Mouse (Mus musculus): ENCODE data around the gene Psmb2.

Gene Psmb2

DNA sequence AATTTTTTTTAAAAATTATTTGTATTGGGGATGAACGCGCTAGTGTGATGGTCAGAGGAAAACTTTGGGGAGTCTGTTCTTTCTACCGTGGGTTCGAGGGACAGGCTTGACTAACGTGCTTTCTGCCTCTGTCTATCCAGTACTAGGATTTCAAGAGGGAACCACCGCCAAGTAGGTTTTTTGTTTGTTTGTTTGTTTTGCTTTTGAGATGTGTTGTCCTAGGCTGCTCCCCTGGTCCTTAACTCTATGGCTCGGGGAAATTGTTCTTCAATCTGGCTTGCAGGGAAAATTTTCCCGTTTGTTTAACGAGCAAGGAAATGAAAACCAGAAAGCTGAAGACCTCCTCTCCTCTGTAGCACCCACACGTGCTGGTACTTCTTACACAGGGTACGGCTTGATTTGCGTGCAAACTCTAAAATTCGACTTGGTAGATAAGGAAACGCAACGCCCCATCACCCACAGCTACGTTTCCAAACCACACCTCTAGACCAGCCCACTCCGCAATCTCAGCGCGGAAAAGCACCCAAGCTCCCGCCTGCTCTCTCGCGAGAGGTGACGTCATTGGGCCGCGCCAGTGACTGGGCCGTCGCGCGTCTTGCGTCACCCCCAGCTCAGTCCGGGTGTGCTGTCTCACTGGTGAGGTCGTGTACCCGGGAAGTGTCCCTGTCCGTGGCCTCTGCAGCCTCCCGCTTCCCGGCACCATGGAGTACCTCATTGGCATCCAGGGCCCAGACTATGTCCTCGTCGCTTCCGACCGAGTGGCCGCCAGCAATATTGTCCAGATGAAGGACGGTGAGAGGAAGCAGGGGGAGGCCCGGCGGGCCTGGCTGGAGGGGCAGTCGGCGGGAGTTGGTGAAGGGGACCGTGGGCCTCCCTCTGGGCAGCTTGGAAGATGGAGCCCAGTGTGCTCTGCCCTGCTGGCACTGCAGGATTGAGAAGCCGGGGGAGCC, at the start of gene Psmb2:
Gene Psmb2, plus strand, starts transcription at position 577 of the 950 bp plus-strand sequence.
- peak; percentile 99 for DNase-seq

DNA sequence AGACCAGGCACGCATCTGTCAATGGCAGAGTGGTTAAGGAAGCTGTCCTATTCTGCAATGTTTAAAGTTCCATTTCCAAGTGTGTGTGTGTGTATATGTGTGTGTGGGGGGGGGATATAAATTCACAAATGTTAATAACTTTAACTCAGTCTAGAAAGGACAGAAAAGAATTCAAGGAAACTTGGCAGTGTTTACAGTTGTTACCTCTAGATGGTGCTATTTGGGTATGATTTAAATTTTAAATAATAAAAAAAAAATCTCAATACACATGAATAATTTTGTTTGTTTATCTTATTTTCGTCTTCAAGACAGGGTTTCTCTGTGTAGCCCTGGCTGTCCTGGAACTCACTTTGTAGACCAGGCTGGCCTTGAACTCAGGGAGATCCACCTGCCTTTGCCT, 45.5 kb upstream of the Psmb2 start:
- DNase-seq = no peak

DNA sequence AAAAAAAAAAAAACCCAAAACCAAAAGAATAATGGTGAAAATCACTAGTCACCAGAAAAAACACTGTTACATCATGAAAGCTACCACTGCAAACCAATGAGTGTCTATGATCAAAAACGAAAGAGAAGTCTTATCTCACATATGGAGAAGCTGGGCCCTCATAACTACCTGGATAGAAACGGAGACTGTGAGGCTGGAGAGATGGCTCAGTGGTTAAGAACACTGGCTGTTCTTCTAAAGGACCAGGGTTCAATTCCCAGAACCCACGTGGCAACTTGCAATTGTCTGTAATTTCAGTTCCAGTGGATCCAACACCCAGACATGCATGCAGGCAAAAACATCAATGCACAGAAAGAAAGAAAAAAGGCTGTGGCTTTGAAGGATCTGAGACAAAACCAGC, 44.8 kb upstream of the Psmb2 start:
- DNase-seq = no peak

DNA sequence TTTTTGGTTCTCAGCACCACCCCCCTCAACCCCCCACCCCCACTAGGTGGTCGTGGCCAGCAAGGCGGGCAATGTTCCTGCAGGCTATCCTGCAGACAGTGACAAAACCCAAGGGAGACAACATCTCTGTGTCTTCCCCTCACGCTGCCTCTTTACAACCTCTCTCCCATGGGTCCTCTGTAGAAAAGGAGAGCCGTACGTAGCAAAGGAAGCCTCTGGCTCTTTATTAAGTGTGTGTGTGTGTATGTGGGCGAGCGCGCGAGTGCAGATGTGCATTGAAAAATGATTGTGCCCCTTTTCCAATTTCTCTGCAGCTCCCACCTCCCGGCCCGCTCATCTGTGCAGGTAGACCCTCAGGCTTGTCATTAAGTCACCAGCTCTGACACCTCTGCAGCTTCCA, 41.1 kb upstream of the Psmb2 start:
- no peak for DNase-seq

DNA sequence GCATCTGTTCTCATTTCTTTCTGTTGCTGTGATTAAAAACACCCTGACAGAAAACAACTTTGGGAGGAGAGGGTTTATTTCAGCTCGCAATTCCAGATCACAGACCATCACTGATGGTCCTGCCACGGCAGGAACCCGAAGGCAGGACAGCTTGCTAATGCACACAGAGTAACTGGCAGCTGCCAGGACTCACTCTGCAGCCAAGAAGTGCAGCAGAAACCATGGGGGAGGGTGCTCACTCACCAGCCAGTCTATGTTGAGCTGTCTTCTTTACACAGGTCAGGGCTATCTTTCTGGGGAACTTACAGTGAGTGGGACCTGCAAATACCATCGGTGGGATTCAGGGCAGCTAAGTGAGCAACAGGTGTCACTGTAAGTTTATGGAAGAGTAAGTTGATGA, 40.0 kb upstream of the Psmb2 start:
- no peak for DNase-seq

DNA sequence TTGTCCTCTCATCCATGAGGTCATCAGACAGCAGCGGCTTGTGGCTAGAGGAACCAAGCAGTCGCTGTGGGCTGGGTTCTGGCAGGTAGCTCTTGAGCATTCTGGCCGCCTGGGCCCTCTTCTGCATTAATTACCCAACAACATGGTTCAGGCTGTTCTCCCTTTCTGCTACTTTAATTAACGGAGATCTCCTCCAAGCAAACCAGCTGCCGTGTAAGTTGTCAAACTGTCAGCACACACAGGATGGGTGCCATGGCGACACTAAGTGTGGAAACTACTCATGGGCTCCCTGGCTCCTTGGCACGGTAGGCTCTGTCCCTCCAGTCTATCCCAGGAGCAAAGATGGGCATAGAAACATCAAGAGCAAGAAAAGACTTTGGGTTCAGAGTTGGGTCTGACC, 38.1 kb upstream of the Psmb2 start:
- DNase-seq = no peak

DNA sequence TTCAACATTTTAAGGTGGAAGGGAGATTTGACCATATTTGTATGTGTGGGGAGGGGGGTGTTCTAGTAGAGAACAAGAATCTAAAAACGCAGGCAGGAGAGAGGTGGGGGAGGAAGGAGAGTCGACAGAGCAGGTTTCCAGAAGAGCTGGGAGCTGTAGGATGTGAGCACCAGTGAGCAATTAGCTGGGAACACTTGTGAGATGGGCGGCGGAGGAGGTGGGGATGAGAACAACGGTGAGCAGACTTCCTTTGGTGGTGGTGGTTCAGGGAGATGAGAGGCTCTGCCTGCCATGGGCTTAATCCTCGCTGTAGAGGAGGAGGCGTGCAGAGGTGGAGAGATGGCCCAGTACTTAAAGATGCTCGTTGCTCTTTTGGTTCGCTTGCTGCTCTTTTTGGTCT, 35.5 kb upstream of the Psmb2 start:
- no peak for DNase-seq

DNA sequence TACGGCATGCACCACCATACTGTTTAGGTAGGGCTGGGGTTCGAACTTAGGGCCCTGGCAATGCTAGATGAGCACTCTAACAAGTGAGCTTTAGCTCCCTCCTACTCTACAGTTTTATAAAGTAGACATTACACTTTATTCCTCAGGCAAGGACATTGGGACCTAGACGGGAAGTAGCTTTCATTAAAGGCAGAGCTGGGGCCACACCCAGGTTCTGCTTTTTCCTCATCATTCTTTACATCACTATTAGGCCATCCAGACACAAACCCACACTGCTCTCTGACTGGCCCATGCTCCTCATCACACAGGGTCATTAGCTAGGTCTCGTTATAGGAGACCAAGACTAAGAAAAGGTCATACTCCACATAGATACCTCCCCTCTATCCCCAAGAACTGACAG, 33.6 kb upstream of the Psmb2 start:
- no peak for DNase-seq

DNA sequence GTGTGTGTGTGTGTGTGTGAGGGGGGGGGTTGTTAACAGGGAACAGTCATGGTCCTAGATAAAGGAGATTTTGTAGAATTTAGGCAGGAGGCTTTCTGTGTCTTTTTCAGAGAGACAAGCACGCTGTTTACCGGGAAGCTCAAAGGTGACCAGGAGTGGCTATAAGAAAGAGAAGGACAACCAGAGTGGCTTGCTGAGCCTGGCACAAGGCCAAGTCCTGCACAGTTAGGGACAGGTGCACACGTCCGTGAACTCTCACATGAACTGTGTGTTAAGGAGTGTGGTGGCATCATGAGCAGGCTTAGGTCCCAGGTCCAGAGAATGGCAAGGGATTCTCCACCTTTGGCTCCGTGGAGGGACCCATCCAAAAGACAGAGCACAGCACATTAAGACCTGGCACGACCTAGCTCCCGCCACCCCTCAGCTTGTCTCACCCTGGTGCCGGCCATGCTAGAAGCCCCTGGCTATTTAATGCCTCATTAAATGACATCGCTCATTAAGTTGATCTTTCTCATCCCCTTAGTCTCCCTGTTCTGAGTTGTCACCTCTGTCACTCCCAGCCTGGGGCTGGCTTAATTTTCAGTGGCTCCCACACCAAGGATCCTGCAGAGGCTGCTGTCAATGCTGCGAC, 33.0 kb upstream of the Psmb2 start:
- no peak for DNase-seq

DNA sequence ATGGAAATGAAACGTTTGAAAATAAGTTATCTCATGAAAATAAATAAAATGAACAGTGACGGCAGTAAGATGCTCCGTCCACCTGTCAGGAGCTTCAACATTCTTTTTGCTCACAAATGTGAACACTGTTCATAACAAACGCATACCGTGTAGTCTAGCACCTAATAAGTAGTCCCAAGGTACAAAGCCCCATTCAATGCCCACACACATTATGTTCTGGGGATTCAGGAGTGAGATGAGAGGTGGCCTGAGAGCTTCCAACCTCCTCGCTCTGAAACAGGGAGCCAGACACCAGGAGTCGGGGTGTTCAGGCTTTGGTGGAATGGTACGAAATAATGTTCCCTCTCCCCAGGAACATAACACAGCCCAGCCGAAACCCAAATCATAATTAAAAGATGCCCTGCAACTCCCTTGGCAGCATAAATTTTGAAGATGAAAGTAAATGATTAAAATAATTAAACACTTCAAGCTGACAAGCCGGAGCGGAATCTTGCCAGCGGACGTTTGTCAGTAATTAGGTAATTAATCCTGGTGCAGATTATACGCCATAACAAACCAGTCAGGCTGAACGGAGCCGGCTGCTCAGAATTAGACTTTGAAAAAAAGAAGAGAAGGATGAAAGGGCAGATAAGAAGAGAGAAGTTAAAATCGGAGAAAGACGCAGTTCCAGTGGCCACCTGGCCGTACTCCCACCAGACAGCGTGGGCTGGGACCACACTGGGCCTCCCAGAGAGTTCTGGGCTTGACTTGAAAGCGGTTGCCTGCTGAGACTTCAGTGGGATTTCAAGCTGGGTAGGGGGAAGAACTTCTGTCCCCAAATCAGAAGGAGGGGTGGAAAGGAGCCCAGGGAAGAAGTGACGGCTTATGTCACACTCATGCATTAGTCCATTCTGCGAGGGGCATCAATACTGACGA, 29.2 kb upstream of the Psmb2 start:
- DNase-seq = no peak

DNA sequence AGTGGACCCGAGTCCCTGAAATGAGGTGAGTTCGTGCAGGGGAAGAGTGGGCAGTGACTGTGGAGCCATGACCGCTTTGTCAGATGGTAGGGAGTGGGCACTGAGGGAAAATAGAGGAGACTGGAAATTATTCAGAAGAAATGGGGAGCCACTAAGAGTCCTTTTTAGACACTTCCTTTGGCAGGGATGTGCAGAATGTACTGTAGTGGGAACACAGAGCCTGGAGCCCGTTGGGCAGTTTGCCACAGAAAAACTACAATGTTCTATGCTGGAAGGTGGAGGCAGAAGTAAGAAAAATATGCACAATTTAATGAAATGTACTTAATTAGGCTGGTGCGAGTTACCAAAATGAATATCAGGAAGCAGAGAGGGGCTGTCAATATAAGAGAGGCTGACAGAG, 24.3 kb upstream of the Psmb2 start:
- DNase-seq = no peak

DNA sequence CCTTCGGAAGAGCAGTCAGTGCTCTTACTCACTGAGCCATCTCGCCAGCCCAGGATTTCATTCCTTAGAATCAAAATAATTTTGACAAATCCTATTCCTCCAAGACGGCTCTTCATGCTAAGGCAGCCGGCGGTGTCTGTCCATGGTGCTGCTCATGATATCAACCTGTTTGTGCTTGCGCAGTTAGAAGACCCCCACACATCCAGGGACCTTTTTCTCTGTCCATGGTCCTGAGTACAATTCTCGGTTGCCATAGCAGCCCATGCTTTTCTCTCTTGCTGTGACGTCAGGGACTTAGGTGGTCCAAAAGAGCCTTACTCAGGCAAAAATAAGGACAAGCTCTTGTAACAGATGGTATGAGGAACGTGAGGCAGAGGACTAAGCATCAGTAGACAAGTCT, 22.1 kb upstream of the Psmb2 start:
- no peak for DNase-seq

DNA sequence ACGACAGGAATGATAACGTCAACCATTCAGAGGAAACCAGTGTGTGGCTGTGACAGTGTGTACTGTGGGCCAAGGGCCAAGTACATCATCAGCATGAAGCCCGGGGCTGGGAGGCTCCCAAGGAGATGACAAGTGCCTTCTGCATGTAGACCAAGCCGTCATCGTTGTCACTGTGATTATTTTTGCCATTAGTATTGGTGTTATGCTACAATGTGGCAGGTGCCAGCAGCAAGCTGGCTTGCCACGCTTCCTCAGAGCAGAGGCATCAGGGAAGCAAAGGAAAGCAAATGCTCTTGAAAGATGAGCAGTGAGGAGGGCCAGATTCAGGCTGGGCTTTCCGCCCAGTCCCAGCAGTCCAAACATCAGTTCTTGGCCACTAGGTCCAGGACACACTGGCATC, 16.2 kb upstream of the Psmb2 start:
- DNase-seq = no peak

DNA sequence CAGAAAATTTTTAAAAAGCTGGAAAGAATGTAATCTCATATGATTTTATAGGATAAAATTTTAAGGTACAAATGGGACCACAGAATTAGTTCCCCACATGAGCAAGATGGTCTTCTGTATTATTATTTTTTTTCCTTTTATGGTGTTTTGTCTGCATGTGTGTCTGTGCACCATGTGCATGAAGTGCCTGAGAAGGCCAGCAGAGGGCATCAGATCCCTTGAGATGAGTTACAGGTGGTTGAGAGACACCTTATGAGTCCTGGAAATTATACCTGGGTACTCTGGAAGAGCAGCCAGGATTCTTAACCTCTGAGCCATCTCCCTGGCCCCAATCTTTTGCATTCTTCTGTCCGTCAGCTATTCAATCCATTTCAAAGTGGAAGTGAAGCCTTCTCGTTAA, 10.4 kb upstream of the Psmb2 start:
- peak; percentile 12 for DNase-seq

DNA sequence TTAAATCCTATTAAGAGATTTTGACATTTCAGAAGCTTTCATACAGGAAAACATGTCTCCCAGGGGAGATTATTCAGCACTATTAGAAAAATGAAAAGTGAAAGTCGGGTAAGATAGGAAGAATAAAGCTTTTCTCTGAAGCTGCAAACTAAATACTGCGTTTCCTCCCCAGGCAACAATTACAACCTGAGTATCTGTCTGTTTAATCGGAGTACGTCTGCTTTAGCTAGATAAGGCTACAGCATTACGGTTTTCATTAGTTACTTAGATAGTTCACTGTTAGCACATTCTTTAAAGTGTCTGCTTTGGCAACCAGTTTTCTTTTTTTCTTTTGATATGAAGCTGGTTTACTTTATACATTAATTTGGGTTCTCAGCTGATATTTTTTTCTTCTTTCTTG, 4.9 kb downstream of the Psmb2 start:
- DNase-seq = no peak

DNA sequence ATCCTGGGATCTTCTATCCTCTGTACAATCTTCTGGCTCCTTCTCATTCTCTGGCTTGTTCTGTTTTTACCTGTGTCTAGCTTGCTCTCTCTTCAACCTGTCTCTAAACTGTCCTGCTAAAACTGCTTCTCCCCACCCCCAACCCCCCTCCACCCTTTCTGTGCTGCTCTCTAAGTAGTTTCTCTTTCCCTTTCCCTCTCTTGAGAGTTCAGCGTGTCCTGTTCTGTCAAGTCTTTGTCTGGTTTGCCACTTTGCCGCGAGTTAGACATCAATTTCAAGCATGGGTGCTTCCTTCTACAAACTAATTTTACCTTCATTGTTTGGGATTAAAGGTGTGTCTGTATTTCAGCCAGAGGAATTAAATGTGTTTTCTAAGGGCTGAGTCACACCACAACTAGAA, 5.7 kb downstream of the Psmb2 start:
- DNase-seq = peak; percentile 13

DNA sequence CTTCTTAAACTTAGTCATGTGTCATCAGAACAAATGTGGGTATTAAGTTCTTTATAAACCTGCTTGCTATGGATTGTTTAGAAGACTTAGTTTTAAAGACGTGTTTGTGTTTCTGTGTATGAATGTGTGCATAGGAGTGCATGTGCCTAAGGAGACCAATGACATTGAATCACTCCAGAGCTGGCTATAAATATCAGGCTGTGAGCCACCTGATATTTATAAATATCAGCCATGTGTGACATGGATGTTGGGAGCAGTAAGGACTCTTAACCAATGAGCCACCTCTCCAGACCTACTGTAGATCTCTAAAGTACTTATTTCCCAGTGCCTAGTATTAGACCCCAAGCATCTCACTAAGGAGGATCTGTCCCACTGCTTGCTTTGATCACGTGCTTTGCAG, 12.0 kb downstream of the Psmb2 start:
- peak; percentile 86 for DNase-seq

DNA sequence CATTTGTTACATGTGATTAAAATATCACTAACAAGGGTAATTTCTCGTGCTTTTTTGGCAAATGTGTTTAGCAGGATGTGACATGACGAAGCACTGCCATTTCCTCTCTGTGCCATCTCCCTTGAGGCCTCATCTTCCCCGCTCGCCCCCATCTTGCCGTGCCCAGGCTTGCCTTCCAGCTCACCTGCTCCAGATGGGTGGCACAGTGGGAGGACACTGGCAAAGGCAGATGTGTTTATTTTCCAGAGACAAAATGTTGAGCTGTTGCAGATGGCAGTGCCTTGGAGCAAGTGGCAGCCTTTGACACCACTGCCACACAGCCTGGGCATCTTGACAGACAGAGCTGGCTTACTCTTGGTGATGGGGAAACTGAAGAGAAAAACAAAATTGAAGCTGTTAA, 15.6 kb downstream of the Psmb2 start:
- peak; percentile 78 for DNase-seq

DNA sequence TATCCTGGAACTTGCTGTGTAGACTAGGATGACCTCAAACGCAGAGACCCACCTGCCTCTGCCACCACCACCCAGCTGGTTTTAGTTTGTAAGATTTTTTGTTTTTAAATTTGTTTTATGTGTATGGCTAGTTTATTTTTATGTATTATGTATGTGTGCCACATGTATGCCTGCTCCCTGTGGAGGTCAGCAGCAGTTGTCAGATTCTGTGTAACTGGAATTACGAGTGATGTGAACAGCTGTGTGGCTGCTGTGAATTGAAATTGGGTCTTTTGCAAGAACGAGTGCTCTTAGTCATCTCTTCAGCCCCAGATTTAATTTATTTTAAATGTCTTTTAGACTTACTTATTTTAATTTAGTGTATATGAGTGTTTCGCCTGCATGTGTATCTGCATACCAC, 19.5 kb downstream of the Psmb2 start:
- DNase-seq = peak; percentile 70

DNA sequence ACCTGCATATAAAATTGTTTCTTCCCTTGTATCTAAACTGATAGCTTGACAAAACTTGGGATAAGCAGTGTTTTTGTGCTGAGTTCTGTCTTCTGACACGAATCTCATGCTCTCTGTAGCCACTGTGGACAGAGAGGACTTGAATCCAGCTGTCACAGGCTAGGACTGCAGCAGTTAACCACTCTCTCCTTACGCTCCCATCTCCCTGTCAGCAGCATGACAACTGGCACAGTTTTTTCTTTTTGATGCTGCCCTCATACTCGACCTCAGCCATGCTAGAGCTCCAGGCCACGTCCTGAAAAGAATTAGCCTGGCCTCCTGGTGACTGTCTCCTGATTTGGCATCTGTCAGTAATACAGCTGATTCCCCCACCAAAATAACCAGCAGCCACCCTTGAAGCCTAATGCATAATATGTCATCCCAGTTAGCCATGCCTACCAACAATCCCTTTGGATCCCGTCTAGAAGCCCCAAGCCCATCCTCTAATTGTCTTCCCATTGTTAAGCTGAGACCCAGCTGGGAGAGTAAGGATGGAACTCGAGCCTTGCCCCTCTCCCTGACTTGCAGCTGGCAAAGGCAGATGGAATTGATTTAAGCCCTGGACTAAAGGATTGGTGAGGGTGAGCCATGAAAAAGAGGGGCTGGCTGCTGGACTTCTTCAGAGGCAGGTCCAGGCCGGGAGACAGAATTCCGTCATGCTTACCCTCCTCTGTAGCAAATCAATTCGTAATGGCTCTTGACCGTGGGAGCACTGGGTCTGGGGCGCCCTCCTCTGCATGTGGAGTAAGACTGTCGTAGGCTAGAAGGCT, 29.4 kb downstream of the Psmb2 start:
- peak; percentile 85 for DNase-seq

DNA sequence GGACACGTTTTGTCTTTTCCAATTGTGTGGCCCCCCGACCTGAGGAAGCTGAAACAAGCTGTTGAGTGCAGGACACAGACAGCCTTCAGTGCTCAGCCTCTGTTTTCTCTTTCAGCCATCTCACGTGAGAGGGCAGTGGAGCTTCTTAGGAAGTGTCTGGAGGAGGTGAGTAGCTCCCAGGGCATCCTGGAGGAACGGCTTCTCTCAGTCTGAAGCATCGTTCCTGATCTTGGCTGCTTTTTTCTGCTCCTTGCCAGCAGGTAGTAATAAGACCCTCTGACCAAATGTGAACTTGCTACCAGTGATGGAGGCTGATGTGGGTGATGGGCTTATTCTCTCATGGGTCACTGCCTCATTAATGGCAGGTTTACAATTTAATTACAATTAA, 30.0 kb downstream of the Psmb2 start:
- peak; percentile 55 for DNase-seq

DNA sequence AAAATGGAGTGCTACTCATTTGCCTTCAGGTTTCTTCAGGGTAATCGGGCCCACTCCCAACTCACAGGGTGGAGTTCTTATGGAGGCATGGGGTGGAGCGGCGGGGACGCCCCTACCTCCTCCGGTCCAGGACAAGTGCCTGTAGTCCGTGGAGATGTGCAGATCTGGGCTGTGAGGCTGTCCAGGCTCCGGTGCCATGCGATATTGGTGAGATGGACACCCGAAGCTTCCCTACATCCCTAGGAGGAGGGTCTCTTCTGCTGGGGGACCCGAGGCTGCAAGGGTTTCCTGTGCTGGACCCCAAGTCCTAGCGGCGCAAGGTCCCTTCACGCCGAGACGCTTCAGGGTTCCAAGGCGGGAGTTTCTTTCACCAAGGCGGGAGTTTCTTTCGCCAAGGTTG, 54.7 kb downstream of the Psmb2 start:
- no peak for DNase-seq

All from heart, adult 11 months (tissue).